Mouse (Mus musculus): ENCODE results near the gene Pim3. TPM values are rescaled to one million over a fixed set of nuclear protein-coding genes. Genes with fewer than 3 reads are reported as not detected.

Gene Pim3
- polyA plus RNA-seq, 1 experiment from 2014 or later, result 48.3 TPM

DNA sequence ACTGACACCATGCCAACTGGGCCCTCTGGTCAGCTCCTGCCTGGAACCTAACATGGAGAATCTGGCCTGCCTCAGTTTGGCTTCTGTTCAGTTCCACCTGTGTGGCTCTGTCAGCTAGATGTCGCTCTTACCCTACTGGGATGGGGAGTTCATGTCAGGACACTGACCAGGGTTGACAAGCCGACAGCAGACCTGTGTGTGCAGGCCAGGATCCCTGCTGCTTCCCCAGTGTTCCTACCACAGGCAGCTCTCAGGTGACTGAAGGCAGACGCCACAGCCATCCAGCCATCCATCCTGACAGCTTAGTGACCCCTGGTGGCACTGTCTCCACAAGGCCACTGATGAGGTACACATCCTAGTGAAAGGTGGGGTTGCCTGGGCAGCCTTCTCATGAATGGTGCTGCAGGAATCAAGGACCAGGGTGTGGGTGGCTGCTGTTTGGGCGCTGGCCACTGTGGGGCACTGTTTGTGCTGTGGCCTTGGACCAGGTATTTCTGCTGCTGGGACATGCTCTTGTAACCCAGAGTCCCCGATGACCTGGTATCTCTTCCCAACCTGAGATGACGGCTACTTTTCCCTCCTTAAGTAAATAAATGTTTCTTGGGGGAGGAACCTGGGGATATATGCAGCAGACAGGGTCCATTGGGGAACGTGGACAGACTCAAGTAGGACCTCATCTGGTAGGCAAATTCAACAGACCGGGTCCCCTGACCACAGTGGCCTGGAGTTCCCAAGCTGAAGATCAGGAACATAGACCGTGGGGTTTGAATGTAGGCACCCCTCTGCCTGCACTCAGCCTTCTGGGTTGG, 33.8 kb upstream of the Pim3 start:
- peaks cover 44% of the 10 kb centered on the region for H3K36me3 ChIP-seq
- H3K4me3 ChIP-seq, result no peak overlapping the region
- DNase-seq (ENCODE audit: low spot score), result peak; percentile 73
- H3K27me3 ChIP-seq (ENCODE audit: insufficient read depth, poor library complexity, severe bottlenecking), result no peaks in the 10 kb centered on the region
- no peak overlapping the region for H3K27ac ChIP-seq
- no peaks in the 10 kb centered on the region for H3K9me3 ChIP-seq
- WGBS, result 28% methylated on average over 9 of the region's 9 CpGs
- H3K4me1 ChIP-seq (replicated peaks), result 0 out of 2 replicates have a peak, but pooled peaks cover 10% of the 10 kb centered on the region

DNA sequence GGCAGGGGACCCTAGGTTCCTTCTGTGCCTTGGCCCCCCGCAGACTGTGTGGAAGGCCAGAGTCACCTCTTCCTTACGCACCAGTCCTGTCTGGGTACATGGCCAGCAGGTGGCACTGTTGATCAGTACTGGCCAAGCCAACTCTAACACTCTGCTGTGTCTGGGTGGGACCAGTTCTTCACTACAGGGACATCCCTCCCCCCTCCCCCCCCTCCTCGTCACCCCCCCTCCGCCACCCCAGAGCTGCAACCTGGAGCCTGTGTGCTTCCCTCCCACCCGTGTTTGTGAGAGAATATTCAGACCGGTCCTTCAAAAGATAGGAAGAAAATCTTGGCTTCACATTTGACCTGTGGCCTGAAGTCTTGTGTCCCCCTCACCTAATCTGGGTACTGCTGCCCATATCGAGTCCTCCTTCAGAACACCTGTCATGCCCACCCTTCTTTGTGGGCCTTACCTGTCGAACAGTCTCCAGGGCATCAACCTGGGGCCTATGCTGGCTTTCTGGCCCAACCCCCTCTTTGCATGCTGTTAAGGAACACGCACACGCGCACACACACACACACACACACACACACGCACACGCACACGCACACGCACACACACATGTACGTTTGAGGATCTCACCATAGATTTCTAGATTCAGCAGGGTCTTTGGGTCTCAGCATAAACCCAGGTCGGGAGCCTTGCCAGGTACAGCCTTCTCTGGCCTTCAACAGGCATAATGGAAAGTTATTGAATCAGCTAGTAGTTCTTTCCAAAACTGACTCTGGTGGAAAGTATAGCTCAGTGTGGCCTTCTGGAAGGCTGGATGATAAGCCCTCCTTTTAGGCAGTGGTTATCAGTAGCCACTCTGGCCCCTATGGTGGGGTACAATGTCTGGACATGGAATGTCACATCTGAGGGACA, 32.9 kb upstream of the Pim3 start:
- WGBS, result 58% methylated on average over 17 of the region's 17 CpGs
- Histone ChIP-seq H3K36me3 (peaks cover 35% of the 10 kb centered on the region), H3K4me3 (no peak overlapping the region), H3K27me3 (ENCODE audit: insufficient read depth, poor library complexity, severe bottlenecking) (no peaks in the 10 kb centered on the region), H3K4me1 (replicated peaks) (0 out of 2 replicates have a peak, but pooled peaks cover 10% of the 10 kb centered on the region), H3K27ac (no peak overlapping the region), H3K9me3 (no peaks in the 10 kb centered on the region)
- peak; percentile 86 for DNase-seq (ENCODE audit: low spot score)

DNA sequence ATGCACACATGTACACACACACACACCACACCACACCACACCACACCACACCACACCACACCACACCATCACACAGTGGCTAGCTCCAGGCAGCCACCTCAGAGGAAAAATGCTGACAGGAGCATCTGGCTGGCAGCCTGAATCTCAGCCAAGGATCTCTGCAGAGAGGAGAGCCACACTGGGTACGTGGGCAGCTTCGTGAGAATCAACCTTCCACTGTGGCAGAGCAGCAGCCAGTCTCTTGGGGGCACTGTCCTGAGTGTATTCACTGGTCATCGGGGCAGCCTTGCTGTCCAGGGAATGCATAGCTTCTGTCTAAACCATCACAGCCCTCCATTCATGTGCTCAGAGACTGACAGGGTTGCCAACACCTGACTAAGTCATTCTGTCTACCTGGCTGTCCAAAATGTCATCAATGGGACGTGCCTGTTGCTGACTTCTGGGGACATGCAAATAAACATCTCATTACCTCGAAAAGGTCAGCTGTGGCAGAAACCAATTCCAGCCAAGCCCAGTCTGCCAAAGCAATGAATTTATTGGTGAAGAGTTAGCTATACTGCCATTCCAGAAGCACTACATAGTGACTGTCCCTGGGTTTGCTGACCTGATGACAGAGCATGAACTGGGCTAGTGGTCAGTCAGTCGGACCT, 32.1 kb upstream of the Pim3 start:
- H3K9me3 ChIP-seq, result no peaks in the 10 kb centered on the region
- H3K4me3 ChIP-seq, result no peak overlapping the region
- H3K27ac ChIP-seq, result no peak overlapping the region
- 0 out of 2 replicates have a peak, but pooled peaks cover 10% of the 10 kb centered on the region for H3K4me1 ChIP-seq (replicated peaks)
- H3K36me3 ChIP-seq, result peaks cover 26% of the 10 kb centered on the region
- WGBS, result 79% methylated on average over 6 of the region's 6 CpGs
- DNase-seq (ENCODE audit: low spot score), result no peak
- no peaks in the 10 kb centered on the region for H3K27me3 ChIP-seq (ENCODE audit: insufficient read depth, poor library complexity, severe bottlenecking)

DNA sequence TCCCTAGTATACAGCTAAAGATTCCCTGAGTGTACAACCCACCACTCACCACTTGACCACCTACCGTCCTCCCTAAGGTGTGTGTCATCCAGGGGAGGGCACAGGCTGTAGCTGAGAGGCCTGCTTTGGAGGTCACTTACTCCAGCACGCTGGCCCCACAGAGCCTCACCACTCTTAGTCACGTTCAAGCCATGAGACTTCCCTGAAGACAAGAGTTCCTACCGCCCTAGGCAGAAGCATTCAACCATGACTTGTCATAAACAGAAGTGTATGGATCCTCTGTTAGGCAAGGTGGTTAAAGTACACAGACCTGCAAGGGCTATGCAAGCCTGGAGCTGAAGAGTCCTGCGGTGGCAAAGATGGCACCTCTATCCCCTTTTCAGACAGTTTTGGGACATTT, 31.3 kb upstream of the Pim3 start:
- Histone ChIP-seq H3K27ac (no peak overlapping the region), H3K27me3 (ENCODE audit: insufficient read depth, poor library complexity, severe bottlenecking) (no peaks in the 10 kb centered on the region), H3K36me3 (peaks cover 19% of the 10 kb centered on the region), H3K9me3 (no peaks in the 10 kb centered on the region), H3K4me3 (no peak overlapping the region), H3K4me1 (replicated peaks) (0 out of 2 replicates have a peak, but pooled peaks cover 10% of the 10 kb centered on the region)
- no peak for DNase-seq (ENCODE audit: low spot score)
- 78% methylated on average over 5 of the region's 5 CpGs for WGBS

DNA sequence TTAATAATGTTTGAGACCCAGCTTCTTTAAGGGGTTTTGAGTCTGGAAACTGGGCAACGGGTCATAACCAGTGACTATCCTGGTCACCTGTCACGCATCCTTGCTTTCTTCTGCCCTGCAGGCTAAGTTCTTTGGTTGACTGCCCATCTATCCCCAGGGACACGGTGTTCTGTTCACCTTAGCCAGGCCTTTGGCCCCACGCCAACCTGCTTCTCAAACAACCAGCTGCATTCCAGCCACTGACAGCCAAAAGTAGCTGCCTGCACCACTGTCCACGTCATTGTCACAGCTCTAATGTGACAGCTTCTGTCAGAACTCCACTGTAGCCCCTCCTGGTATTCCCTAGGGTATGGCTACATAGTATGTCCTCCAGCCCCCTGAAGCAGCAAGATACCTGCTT, 30.5 kb upstream of the Pim3 start:
- WGBS, result 68% methylated on average over 5 of the region's 5 CpGs
- Histone ChIP-seq H3K27ac (no peak overlapping the region), H3K9me3 (no peaks in the 10 kb centered on the region), H3K4me3 (no peak overlapping the region), H3K36me3 (peaks cover 11% of the 10 kb centered on the region), H3K27me3 (ENCODE audit: insufficient read depth, poor library complexity, severe bottlenecking) (no peaks in the 10 kb centered on the region), H3K4me1 (replicated peaks) (peaks cover 11% of the 10 kb centered on the region; the same call in 1 of the 2 replicates)
- no peak for DNase-seq (ENCODE audit: low spot score)

DNA sequence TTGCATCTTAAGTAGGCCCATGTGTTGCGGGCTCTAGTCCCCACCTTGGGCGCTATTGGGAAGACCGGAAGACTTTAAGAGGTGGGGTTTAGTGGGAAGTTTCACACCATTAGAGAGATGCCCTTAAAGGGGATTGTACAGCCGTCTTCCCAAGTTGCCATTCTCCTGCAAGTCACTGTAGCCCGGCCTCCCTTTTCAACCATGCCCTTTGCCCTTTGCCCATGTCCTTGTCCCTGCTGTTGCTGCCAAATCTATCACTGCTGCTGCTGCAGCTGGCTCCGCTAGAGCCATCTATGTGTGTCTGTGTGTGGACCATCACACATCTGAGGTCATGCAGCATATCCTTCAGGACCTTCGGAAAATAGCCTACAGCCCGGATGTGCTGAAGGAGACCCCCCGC, 29.4 kb upstream of the Pim3 start:
- Histone ChIP-seq H3K4me3 (no peak overlapping the region), H3K27ac (no peak overlapping the region), H3K36me3 (peaks cover under 1% of the 10 kb centered on the region; the same call in 1 of the 2 replicates), H3K4me1 (replicated peaks) (peaks cover 22% of the 10 kb centered on the region), H3K9me3 (no peaks in the 10 kb centered on the region), H3K27me3 (ENCODE audit: insufficient read depth, poor library complexity, severe bottlenecking) (no peaks in the 10 kb centered on the region)
- WGBS, result 81% methylated on average over 9 of the region's 9 CpGs
- DNase-seq (ENCODE audit: low spot score), result no peak

DNA sequence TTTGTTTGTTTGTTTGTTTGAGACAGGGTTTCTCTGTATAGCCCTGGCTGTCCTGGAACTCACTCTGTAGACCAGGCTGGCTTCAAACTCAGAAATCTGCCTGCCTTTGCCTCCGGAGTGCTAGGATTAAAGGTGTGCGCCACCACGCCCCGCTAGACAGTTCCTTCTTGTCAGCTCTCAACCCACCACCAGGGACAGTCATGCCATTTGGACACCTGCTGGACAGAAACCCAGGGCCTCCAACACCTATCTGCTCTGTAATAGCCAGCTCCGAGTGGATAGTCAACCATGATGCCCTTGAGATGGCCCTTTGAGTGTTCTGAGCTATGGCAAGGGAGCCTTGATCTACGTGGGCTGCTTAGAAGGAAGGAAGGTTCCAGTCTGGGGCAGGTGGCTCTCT, 26.0 kb upstream of the Pim3 start:
- Histone ChIP-seq H3K4me3 (no peak overlapping the region), H3K27me3 (ENCODE audit: insufficient read depth, poor library complexity, severe bottlenecking) (no peaks in the 10 kb centered on the region), H3K4me1 (replicated peaks) (peaks cover 41% of the 10 kb centered on the region), H3K27ac (no peak overlapping the region), H3K36me3 (no peaks in the 10 kb centered on the region), H3K9me3 (no peaks in the 10 kb centered on the region)
- 82% methylated on average over 6 of the region's 6 CpGs for WGBS
- DNase-seq (ENCODE audit: low spot score), result no peak

DNA sequence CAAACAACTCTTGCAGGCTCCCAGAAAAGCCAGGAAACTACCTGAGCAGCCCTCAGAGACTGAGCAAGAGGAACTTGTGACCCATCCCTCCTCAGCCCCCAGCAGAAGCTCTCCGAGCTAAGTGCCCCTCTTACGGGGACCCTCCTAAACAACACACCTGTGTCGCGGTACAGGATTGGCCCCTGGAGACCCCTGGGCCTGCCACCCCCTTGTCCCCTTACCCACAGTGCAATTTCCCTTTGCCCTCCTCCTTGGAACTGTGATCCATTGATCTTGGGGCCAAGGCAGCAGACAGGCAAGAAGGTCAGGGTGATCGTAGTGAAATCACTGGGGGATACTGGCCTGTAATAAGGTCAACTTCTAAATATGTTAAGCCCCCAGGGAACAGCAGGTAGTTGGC, 25.4 kb upstream of the Pim3 start:
- Histone ChIP-seq H3K36me3 (no peaks in the 10 kb centered on the region), H3K4me3 (no peak overlapping the region), H3K27ac (no peak overlapping the region), H3K9me3 (no peaks in the 10 kb centered on the region), H3K4me1 (replicated peaks) (peaks cover 39% of the 10 kb centered on the region), H3K27me3 (ENCODE audit: insufficient read depth, poor library complexity, severe bottlenecking) (no peaks in the 10 kb centered on the region)
- 73% methylated on average over 5 of the region's 5 CpGs for WGBS
- DNase-seq (ENCODE audit: low spot score), result no peak

DNA sequence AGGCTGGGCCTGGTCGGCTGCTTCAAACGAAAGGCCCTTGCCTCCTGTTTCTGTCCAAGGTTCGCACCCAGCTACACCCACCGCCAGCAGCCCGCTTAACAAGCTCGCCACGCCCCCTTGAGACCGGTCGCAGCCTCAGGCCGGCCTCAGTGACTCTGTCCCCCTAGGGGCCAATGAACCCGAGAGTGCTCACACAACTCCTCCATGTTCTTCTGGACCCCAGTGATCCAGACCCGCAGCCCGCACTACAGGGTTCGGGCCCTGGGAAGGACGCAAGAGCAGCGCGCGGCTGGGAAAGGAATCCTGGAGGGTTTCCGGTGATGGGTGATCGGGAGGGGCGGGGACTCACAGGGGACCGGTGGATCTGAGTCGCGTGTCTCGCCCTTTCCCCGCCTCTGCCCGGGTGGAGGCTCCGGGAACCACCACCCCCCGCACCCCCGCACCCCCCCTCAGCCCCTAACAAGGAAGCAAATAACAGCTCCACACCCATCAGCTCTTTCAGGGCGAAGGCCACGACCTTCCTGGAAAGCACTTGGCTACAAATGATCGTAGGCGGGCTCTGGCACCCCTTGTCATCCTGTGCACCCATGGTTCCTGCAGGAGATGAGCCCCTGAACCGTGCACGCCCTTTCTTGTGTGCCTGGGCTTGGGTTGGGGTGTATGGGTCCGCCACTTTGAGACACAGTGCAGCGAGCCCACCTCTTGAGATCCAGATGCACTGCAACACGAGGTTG, 24.6 kb upstream of the Pim3 start:
- peaks cover 39% of the 10 kb centered on the region for H3K4me1 ChIP-seq (replicated peaks)

DNA sequence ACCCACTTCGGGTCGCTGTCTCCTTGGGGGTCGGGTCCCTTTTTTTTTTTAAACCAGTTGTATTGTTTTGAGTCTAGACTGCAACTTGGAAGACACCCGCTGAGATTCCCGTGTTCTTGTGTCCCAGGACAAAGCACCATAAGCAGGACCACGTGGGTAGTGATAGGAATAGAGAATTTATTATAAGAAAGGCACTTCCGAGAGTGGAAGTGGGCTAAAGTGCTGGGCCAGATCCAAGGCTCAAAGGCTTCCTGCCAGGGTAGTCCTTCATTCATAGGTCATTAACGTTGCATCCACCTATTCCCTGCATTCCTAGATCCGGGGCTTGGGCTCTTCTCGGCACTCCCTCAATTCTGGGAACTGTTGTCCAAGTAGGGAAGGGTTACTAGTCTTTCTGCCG, 24.0 kb upstream of the Pim3 start:
- H3K27ac ChIP-seq, result peak overlapping the region; percentile 86
- H3K4me3 ChIP-seq, result peak overlapping the region; percentile 63
- DNase-seq (ENCODE audit: low spot score), result no peak
- H3K36me3 ChIP-seq, result no peaks in the 10 kb centered on the region
- H3K9me3 ChIP-seq, result no peaks in the 10 kb centered on the region
- 2% methylated on average over 11 of the region's 11 CpGs for WGBS
- H3K4me1 ChIP-seq (replicated peaks), result peaks cover 39% of the 10 kb centered on the region
- no peaks in the 10 kb centered on the region for H3K27me3 ChIP-seq (ENCODE audit: insufficient read depth, poor library complexity, severe bottlenecking)

More for the DNA sequence above, 24.6 kb upstream of the Pim3 start:
- Histone ChIP-seq H3K27me3 (ENCODE audit: insufficient read depth, poor library complexity, severe bottlenecking) (no peaks in the 10 kb centered on the region), H3K27ac (peak overlapping the region; percentile 86), H3K9me3 (no peaks in the 10 kb centered on the region), H3K4me3 (peak overlapping the region; percentile 63), H3K36me3 (no peaks in the 10 kb centered on the region)
- peak; percentile 69 for DNase-seq (ENCODE audit: low spot score)
- WGBS, result under 1% methylated on average over 39 of the region's 39 CpGs

DNA sequence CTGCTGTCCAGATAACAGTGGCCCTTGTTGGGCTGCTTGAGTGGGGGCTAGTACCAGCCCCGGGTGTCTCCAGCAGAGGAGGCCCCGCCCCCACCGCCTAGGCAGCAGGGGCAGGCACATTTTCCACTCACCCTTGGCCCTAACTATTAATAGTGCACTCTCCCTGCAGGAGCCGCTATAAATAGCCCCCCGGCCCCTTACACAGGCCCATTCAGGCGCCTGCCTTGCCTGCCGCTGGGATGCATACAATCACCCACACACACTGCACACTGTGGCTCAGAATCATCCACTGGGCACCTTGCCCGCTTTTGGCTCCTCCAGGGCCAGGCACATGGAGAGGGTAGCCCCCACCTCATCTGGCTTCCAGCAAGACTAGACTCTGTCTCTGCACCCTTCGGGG, 22.7 kb upstream of the Pim3 start:
- Histone ChIP-seq H3K4me1 (replicated peaks) (peaks cover 46% of the 10 kb centered on the region), H3K27me3 (ENCODE audit: insufficient read depth, poor library complexity, severe bottlenecking) (no peaks in the 10 kb centered on the region), H3K9me3 (no peaks in the 10 kb centered on the region), H3K36me3 (no peaks in the 10 kb centered on the region), H3K4me3 (no peak overlapping the region), H3K27ac (peak overlapping the region; percentile 70)
- 31% methylated on average over 9 of the region's 9 CpGs for WGBS
- no peak for DNase-seq (ENCODE audit: low spot score)

DNA sequence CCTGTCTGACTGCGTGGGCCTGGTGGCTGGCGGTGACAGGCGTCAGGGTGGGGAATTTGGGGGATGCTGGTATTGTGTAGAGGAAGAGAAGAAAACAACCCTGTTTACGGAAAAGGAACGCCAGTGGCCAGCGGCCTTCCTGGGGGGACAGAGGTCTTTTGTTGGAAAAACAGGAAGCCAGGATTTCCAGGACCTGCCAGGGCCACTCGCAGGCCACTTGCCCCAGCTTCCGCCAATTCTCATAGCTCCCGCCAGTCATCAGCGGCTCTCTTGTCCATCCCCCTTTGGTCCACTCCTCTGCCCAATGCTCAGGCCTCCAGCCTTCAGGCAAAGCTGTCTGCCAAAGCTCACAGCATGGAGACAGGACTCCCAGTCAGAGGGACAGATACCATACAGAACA, 21.9 kb upstream of the Pim3 start:
- H3K36me3 ChIP-seq, result no peaks in the 10 kb centered on the region
- peaks cover 46% of the 10 kb centered on the region for H3K4me1 ChIP-seq (replicated peaks)
- H3K9me3 ChIP-seq, result no peaks in the 10 kb centered on the region
- no peaks in the 10 kb centered on the region for H3K27me3 ChIP-seq (ENCODE audit: insufficient read depth, poor library complexity, severe bottlenecking)
- 52% methylated on average over 10 of the region's 10 CpGs for WGBS
- no peak overlapping the region for H3K4me3 ChIP-seq
- peak; percentile 26 for DNase-seq (ENCODE audit: low spot score)
- peak overlapping the region; percentile 70; the same call in 1 of the 2 replicates for H3K27ac ChIP-seq
